Mouse (Mus musculus) thymus, postnatal 25 days (tissue): ENCODE measurements around the gene Ccdc137.

Experiments used
- DNase-seq: peaks from one replicate; pipeline ENCODE4 v3.0.0; 2022

The Ccdc137 gene

GRCm38 (mm10) chr11:120500357-120500756, 42.4 kb downstream of the Ccdc137 start:
- no peak for DNase-seq

DNA sequence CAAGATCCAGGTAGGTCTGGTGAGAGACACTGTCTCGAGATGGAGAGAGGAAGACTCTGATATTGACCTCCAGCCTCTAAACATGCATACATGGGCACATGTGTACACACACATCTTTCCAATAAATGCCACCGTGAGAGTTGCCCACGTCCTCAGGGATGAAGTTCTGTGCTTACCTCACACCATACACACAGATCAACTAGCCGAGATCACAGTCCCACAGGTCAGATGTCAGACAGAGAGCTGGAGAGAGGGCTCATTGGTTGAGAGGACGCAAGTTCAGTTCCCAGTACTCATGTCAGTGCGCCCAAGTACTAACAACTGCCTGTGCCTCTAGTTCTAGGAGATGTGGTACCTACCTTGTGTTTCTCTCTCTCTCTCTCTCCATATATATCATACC, 43.1 kb downstream of the Ccdc137 start:
- no peak for DNase-seq

DNA sequence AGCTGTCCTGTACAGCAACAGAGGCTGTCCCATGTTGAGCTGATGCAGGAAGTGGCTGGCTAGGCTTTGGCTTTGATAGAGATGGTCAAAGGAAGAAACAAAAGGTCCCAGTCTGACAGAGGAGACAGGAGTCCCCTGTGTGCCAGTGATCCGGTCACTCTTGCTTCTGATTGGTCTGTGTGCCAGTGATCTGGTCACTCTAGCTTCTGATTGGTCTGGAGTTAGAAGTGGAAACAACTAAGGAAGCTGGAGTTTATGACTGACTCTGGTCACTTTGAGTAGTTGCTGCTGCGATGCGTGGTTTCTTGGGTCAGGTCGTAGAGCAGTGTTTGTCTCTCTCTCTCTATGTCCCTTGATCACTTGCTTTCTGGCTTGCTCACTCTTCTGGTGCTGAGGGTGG, 43.8 kb downstream of the Ccdc137 start:
- DNase-seq = no peak

DNA sequence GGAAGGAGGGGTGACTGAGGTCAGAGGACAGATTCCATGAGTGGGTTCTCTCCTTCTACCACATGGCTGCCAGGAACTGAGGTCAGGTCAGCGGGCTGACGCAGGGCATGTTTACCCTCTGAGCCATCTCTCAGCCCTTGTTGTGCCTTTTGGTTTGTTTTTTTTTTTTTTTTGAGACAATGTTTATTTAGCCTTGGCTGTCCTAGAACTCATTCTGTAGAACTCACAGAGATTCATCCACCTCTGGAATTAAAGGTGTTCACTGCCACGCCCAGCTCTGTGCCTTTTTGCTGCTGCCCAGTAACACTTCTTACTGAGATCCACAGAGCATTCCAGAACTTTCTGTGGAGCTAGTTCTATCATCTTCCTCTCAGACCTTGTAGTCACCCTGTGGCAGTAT, 47.7 kb downstream of the Ccdc137 start:
- DNase-seq = no peak

- DNase-seq = no peak
Measured at GRCm38 (mm10) chr11:120506899-120507298, 49.0 kb downstream of the Ccdc137 start.

GRCm38 (mm10) chr11:120507611-120508289, 49.8 kb downstream of the Ccdc137 start:
- DNase-seq = no peak

DNA sequence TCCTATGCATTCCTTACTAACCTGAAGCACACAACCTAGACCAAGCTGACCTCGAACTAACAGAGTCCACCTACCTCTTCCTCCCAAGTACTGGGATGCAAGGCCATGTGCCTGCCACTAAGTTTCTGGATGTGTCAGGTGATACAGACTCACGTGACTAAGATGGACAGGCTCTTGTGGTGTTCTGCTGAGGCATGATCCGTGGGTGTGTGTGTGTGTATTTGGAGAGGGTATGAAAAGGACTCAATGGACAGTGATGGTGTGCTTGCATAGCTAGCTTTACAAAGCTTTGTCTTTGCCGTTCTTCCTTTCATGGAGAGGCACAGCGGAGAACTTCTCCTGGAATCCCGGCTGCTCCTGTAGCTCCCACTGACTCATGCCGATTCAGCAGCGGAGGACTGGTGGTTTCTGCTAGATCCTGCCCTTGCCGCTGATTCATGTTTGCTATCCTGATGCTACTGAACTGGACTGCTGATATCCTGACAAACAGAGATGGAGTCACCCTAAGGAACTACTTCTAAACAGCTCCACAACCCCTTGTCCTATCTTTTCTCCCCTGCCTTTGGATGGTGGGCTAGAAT, 50.5 kb downstream of the Ccdc137 start:
- DNase-seq = no peak

GRCm38 (mm10) chr11:120509940-120510339, 52.0 kb downstream of the Ccdc137 start:
- DNase-seq = peak; percentile 27

- DNase-seq = peak; percentile 48
Measured at GRCm38 (mm10) chr11:120510375-120511030, 52.6 kb downstream of the Ccdc137 start.

GRCm38 (mm10) chr11:120512790-120513453, 55.0 kb downstream of the Ccdc137 start:
- DNase-seq = no peak
